Mouse (Mus musculus): ENCODE measurements around the gene Cyp27b1.
A peak's percentile ranks its signal among the peaks of the same experiment; 100 is the strongest.

The Cyp27b1 gene

GRCm38 (mm10) chr10:127047954-127048353 lies at the start of gene Cyp27b1:
Gene Cyp27b1, plus strand, starts transcription at chr10:127048250.
- peak; percentile 20 to 56 for DNase-seq

DNA sequence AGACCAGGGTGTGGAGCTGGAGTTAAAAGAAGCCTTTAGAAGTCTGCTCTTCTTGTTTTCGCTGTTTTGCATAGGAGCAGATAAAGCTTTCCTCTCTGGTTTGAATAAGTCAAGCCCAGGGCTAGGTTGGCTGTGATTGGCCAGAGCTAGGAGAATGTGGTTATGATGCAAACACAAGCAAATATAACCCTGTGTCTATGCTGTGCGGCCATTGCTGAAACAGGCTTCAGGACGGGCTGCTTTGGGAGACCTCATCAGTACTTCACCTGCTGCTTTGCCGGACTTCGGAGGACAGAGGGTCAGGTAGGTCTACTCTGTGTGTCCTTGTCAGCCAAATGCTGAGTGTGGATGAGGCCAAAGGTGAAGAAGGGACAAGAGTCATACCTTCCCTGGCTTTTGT lies 47.5 kb upstream of the Cyp27b1 start, which contains the start of gene Avil:
TSS of gene Avil (plus strand) at position 181 of the 400 bp plus-strand sequence.
- no peak for DNase-seq

DNA sequence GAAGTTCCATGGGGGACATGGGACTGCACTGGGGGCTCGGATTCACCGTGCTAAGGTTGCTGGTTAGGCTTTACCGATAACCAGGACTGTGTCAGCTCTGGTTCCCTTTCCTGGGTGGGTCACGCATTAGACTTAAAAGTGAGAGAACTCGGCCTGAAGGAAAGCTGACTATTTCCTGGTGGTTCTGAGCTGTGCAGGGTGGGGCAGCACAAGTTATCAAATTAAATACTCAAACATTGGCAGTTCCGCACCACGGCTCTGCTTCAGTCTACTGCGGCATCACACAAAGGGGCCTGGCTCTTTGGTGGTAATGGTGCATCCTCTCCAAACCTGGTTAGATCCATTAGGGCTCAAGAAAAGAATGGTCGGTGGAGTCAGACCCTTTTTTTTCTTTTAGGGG lies 46.8 kb upstream of the Cyp27b1 start:
- no peak for DNase-seq

- no peak for DNase-seq
Observed at GRCm38 (mm10) chr10:127002056-127002455, 46.0 kb upstream of the Cyp27b1 start.

- DNase-seq: no peak
Observed at GRCm38 (mm10) chr10:127002765-127003164, 45.3 kb upstream of the Cyp27b1 start.

DNA sequence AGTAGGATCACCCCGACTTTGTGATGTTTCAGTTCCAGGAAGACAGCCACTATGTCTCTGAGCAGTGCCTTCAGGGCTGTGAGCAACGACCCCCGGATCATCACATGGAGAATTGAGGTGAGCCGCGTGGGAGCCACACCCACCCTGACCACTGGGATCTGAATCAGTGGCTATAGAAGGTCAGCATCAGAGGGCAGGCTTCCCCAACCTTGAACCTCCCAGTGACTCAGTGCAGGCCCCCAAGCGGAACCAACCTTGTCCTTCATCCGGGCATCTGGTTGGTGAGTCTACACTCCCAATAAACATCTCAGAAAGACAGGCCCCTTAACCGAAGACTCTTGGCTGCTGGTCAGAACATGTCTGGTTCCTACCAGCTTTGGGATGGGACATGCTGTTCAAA lies 44.7 kb upstream of the Cyp27b1 start:
- no peak for DNase-seq

DNA sequence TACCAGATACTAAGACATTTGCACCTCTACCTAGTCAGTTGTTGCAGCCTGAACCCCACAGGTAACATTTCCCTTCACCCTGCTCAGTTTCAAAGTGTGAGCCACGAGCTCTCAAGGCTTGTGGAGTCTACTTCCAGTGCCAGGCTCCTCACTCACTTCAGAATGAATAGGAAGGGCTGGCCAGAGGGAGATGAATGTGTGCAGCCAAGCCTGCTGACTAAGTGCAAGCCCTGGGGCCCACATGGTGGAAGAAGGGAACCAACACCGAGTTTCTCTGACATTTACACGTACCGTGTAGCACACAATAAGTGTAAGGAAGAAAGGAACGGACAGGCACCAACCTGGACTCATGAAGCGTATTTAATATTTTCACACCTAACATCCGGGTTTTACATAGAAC lies 44.2 kb upstream of the Cyp27b1 start:
- DNase-seq: no peak

DNA sequence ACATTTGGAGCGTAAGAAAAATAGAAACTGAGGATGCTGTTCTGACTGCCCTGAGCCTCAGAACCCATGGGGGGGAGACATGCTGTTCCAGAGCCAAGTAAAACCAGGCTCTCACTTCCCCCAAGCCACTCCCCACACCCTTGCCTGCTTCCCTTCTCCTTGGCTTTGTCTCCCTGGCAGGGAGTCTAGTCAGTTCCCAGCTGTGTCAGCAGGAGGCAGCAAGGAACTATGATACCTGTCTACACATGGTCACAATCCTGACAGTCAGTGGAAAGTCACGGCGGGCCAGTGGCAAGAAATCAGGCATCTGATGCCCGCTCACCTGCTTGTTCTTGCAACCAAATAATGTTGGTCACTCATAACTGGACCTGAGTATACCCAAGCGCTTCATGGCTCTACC lies 31.6 kb upstream of the Cyp27b1 start:
- peak; percentile 56 to 69 for DNase-seq

DNA sequence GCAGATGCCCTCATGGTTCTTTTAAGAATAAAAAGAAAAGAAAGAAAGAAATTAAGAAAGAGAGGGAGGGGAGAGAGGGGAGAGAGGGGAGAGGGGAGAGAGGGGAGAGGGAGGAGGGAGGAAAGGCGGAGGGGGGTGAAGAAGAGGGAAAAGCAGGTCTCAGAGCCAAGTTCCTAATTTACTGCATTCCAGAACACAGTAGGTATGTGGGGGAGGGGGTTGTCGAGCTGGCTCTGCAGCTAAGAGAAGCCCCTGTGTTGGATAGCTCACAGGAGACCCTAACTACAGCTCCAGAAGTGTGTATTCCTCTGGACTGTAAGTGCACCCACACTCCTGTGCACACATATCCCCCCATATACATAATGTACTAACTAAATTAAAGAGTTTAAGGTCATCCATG lies 31.0 kb upstream of the Cyp27b1 start:
- DNase-seq: no peak

DNA sequence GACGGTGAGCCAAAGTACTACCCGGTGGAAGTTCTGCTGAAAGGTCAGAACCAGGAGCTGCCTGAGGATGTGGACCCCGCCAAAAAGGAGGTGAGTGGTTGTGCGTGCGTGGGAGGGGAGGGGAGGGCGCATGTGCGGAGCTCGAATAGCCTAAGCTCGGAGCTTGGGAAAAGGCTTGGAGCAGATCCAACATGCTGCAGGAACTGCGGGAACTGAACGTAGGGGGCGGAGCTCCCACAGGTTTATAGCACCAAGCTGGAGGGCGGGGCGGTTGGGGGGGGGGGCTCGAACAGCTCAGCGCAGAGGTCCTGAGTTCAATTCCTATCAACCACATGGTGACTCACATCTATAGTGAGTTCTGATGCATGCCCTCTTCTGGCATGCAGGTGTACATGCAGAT lies 29.6 kb upstream of the Cyp27b1 start:
- DNase-seq: no peak

- peak; percentile 95 for DNase-seq
Observed at GRCm38 (mm10) chr10:127030336-127031296, 17.4 kb upstream of the Cyp27b1 start, which contains the start of gene Tsfm. Gene Tsfm, minus strand, starts transcription at chr10:127030840.

DNA sequence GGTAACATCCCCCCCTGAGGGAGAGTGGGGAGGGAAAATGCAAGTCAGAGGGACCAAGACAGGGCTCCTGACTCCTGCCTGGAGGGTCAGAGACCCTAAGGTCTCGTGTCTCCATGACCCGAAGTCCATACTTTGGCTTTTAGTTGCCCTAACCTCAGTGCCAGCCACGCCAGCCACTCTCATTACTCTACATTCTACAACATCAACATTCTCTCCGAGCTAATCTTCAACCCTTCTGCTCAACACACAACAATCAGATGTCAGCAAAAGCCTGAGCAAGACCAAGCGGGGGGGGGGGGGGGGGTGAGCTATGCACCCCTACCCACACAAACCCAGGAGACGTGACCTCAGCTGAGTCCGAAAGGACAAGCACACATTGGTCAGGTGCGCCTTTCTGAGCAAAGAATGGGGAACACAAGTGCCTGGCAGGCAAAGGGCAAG lies 14.7 kb upstream of the Cyp27b1 start:
- DNase-seq: peak; percentile 68 to 89

GRCm38 (mm10) chr10:127036273-127036672 lies 11.8 kb upstream of the Cyp27b1 start:
- DNase-seq: peak; percentile 78 to 92

- peak; percentile 47 to 82 for DNase-seq
Observed at GRCm38 (mm10) chr10:127037641-127038040, 10.4 kb upstream of the Cyp27b1 start.

- DNase-seq: peak; percentile 43 to 66
Observed at GRCm38 (mm10) chr10:127040569-127041214, 7.4 kb upstream of the Cyp27b1 start.

DNA sequence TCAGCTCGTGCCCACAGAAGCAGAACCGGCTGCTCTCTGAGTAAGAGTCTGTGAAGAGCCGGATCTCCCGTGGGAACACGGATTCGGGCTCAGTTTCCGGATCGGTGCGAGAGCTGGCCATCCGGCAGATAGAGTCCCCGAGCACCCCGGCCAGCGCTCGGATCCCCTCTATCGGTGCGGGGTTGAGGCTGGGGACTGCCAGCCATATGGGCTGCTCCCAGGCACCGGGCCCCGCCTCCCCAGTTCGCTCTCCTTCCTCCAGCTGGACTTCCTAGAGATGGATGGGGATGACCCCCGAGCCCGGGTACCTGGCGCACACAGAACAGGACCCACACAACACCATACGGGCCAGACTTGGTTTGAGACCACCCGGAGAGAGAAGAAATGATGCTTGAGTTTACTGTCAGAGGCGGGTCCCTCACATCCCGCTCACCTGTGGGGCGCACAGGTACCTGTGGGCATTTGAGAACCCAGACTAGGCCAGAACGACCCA lies 6.7 kb upstream of the Cyp27b1 start, which contains the start of the genes Mettl1 and Eef1akmt3:
TSS of gene Mettl1 (plus strand) at position 141 of the 493 bp plus-strand sequence.
TSS of gene Eef1akmt3 (minus strand) at position 240 of the 493 bp plus-strand sequence.
- peak; percentile 61 to 74 for DNase-seq

DNA sequence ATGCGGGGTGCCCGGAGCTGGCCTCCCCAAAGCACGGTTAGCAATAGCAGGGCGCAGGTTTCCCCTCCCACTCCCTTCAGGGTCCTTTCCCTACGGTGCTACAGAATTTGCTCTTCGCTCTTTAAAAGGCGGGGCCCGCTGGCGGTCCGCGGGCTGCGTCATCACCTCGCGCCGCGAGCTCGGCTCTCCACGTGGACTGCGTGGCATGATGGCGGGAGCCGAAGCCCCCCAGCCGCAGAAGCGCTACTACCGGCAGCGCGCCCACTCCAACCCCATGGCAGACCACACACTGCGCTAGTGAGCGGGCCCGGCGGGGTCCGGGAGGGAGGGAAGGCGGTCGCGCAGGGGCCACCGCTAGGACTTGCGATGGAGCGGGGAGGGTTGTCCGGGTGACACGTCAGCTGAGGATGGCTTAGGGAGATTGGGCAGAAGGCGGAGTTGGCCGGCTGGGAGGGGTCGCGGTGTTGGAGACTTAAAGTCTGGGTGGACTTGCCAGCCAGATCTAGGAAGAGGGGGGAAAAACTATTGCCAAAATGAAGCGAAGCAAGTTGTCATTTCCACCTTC lies 6.2 kb upstream of the Cyp27b1 start:
- DNase-seq: peak; percentile 90 to 93

DNA sequence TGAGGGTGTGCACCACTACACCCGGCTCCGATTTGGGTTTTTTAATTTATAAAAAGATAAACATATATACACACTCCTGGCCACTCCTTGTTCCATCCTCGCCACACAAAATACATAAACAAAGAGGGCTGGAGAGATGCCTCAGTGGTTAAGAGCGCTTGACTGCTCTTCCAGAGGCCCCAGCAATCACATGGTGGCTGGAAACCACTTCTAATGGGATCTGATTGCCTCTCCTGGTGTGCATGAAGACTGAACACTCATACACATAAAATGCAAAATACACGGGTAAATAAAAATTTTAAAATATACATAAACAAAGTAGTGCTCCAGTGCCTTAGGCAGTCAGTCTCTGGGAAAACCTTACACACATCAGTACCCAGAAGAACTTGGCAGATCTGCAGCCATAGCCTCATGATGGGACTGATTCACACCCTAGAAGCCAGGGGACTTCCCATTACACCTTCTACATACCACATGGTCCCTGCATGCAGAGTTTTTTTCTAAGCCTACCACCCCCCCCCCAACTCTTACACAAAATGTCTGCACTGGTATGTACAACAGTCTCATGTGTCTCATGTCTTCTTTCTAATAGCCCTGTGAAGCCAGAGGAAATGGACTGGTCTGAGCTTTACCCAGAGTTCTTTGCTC lies 5.5 kb upstream of the Cyp27b1 start:
- no peak for DNase-seq

DNA sequence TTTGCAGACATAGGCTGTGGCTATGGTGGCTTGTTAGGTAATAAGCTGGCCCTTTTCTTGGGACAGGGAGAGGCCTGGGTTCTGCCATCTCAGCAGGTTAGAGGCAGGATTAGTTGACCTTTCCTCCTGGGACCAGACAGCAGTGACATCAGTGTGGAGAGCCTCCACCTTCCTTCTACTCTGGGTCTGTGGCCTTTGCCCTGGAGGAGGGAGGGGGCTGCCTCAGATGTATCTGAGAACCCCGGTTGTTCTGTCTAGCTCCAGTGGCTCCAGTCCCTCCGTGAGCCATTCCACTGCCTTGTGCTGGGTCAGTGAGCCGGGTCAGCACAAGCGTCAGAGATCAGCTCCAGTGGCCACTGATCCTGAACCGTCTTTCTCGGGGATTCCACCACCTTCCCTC lies 4.9 kb upstream of the Cyp27b1 start:
- DNase-seq: peak; percentile 81 to 96

DNA sequence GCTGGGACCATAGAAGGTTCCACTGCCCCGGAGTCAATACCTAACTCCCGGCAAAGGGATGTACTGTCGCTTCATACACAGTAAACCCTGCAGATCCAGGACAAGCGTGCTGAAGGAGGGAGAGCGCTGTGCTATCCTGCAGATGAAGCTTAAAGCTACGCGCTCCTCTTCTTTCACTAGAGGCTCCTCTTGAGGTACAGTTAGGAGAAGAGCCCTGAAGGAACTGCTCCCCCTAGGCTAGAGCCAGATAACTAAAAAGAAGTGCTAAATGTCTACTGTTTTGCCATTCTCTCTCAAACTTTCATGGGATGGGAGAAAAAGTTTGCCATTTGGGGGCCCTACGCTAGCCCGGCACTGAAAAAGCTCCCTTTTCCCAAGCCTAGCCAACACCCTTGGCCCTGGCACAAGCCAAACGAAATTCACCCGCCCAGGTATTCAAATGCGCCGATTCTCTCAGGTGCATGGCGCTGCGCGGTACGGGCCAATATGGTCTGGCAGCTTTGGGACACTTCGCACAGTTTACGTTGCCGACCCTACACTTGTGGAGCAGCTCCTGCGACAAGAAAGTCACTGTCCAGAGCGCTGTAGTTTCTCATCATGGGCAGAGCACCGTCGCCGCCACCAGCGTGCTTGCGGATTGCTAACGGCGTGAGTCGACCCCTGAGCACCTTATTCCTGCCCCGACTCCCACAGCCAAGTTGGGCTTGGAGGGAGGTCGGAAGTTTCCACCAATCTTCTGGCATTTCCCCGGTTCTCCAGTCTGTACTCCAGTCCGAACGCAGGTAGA lies 751 bp downstream of the Cyp27b1 start:
- DNase-seq: peak; percentile 33 to 49

DNA sequence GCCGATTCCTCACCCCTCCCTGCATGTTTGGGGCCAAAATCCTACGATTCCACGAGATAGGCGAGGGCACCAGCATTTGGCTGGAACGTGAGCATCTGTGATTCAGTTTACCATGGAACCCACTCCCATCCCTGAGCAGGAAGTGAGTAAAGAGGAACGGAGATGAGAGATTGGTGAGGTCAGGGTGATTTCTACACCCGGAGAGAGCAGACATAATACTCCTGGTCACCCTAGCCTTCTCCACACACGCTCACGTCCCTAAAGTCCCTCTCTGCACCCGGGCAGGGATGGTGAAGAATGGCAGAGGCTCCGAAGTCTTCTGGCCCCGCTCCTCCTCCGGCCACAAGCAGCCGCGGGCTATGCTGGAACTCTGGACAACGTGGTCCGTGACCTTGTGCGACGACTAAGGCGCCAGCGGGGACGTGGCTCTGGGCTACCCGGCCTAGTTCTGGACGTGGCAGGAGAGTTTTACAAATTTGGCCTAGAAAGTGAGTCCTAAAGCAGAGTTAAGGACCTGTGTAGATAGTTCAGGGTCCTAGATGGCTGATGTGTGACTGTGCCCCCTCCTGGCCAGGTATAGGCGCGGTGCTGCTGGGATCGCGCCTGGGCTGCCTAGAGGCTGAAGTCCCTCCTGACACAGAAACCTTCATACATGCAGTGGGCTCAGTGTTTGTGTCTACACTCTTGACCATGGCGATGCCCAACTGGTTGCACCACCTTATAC lies 1.5 kb downstream of the Cyp27b1 start:
- DNase-seq: peak; percentile 43 to 57
